Mouse (Mus musculus) heart, adult 2 months (tissue): Measurements from ENCODE around the gene Mvd. TPM values are rescaled to one million over a fixed set of nuclear protein-coding genes. Genes with fewer than 3 reads are reported as not detected.

Source experiments
- DNase-seq, 2 experiments: peaks; one replicate each; pipeline ENCODE4 v3.0.0; 2021
- H3K27ac ChIP-seq: fragments of 200-600 bp; 2 replicates; pipeline ENCODE4 v1.8.1; 2022
- H3K27me3 ChIP-seq: fragments of 200-500 bp; 2 replicates; pipeline ENCODE4 v1.6.1; 2012; ENCODE audit warnings: mild to moderate bottlenecking, low read length, inconsistent platforms, mixed read lengths; ENCODE audit not compliant: control insufficient read depth, insufficient read depth
- H3K36me3 ChIP-seq: fragments of 200-500 bp; 2 replicates; pipeline ENCODE4 v1.6.1; 2012; ENCODE audit warnings: low read length, inconsistent platforms; ENCODE audit not compliant: control insufficient read depth, insufficient read depth
- H3K4me1 ChIP-seq: fragments of 200-500 bp; 2 replicates; pipeline ENCODE4 v1.6.1; 2011; ENCODE audit warnings: low read length; ENCODE audit not compliant: control insufficient read depth, insufficient read depth
- H3K4me3 ChIP-seq: fragments of 200-600 bp; 2 replicates; pipeline ENCODE4 v1.8.1; 2022
- H3K79me2 ChIP-seq: fragments of 200-500 bp; replicated peaks from 2 replicates; pipeline ENCODE4 v1.6.1; 2012; ENCODE audit warnings: mild to moderate bottlenecking, inconsistent platforms, low read length, moderate library complexity, mixed read lengths; ENCODE audit not compliant: control insufficient read depth, insufficient read depth
- H3K9ac ChIP-seq: fragments of 200-500 bp; 2 replicates; pipeline ENCODE4 v1.6.1; 2012; ENCODE audit warnings: low read depth, mild to moderate bottlenecking, control low read depth, inconsistent platforms, low read length, mixed read lengths
- CTCF ChIP-seq: fragments of 200-600 bp; IDR thresholded peaks from 2 replicates; pipeline ENCODE4 v1.8.1; 2022; ENCODE audit warnings: antibody characterized with exemption, mild to moderate bottlenecking, moderate library complexity
- EP300 ChIP-seq: fragments of 200-500 bp; IDR thresholded peaks from 2 replicates; pipeline ENCODE4 v1.6.1; 2011; ENCODE audit warnings: low read depth, low read length, control low read depth; ENCODE audit not compliant: insufficient read depth
- POLR2A ChIP-seq: fragments of 200-500 bp; IDR thresholded peaks from 2 replicates; pipeline ENCODE4 v1.6.1; 2011; ENCODE audit warnings: mild to moderate bottlenecking, low read depth, low read length, control low read depth; ENCODE audit not compliant: insufficient read depth
- WGBS: fragments of 180-500 bp; shearing (Covaris S2); methylation state at CpG from one replicate; pipeline ENCODE4 v1.1.7; 2018; 5-methylcytosine and 5-hydroxymethylcytosine counted together
- intact Hi-C: fragments of 180-260 bp; cut with DNase I; formaldehyde crosslinking; loops from one replicate; pipeline ENCODE4 v1.15.1; 2025
- polyA plus RNA-seq: library from polyadenylated mRNA; depleted of rRNA; stranded (reverse); fragments of >200 nt; gene quantifications from 2 replicates; pipeline ENCODE4 v1.2.3, GENCODE M21; 2012
- total RNA-seq, 2 experiments: library from RNA; stranded (reverse); gene quantifications; 2 replicates each; pipeline ENCODE4 v1.2.3; 2021

The Mvd gene
- total and polyA plus RNA-seq, 3 experiments, result 4.0 to 8.5 (median 5.6) TPM

- Histone ChIP-seq H3K4me3 (no peak overlapping the region), H3K27me3 (no peaks in the 10 kb centered on the region), H3K79me2 (no peaks in the 10 kb centered on the region), H3K4me1 (peaks cover 4% of the 10 kb centered on the region; the same call in 1 of the 2 replicates), H3K9ac (no peak overlapping the region), H3K27ac (no peak overlapping the region; the same call in 1 of the 2 replicates), H3K36me3 (no peaks in the 10 kb centered on the region)
- 80% methylated on average over 10 of the region's 10 CpGs for WGBS
- TF ChIP-seq EP300 (no peak), CTCF (no peak), POLR2A (0 out of 2 replicates have a peak, but pooled peaks have one; percentile 6)
- intact Hi-C loops, result no loop called here
- DNase-seq, result peak in 1 of 2 experiments; percentile 65
Measured at GRCm38 (mm10) chr8:122430058-122430636, 13.1 kb downstream of the Mvd start.

GRCm38 (mm10) chr8:122428163-122428562 is 15.1 kb downstream of the Mvd start:
- 87% methylated on average over 9 of the region's 9 CpGs for WGBS
- no peaks in the 10 kb centered on the region for H3K36me3 ChIP-seq
- intact Hi-C loops, result no loop called here
- no peaks in the 10 kb centered on the region for H3K79me2 ChIP-seq
- H3K4me1 ChIP-seq, result peaks cover 6% of the 10 kb centered on the region
- no peak for DNase-seq
- no peaks in the 10 kb centered on the region for H3K27me3 ChIP-seq
- H3K4me3 ChIP-seq, result no peak overlapping the region
- no peak overlapping the region for H3K9ac ChIP-seq
- no peak overlapping the region for H3K27ac ChIP-seq
- TF ChIP-seq POLR2A (no peak), EP300 (no peak), CTCF (no peak)

GRCm38 (mm10) chr8:122427607-122428006 is 15.6 kb downstream of the Mvd start:
- H3K4me3 ChIP-seq, result no peak overlapping the region
- no peak overlapping the region for H3K9ac ChIP-seq
- TF ChIP-seq CTCF (no peak), POLR2A (no peak), EP300 (no peak)
- no peaks in the 10 kb centered on the region for H3K36me3 ChIP-seq
- no peak overlapping the region for H3K27ac ChIP-seq
- intact Hi-C loops, result no loop called here
- no peaks in the 10 kb centered on the region for H3K27me3 ChIP-seq
- WGBS, result 90% methylated on average over 7 of the region's 7 CpGs
- H3K79me2 ChIP-seq, result no peaks in the 10 kb centered on the region
- H3K4me1 ChIP-seq, result peaks cover 4% of the 10 kb centered on the region
- DNase-seq, result no peak

- H3K4me1 ChIP-seq, result peaks cover 2% of the 10 kb centered on the region
- no peak for TF ChIP-seq CTCF
- no peak for TF ChIP-seq POLR2A
- TF ChIP-seq EP300, result no peak
- DNase-seq, result peak in 1 of 2 experiments; percentile 17
- intact Hi-C loops, result no loop called here
- H3K27ac ChIP-seq, result no peak overlapping the region
- H3K36me3 ChIP-seq, result no peaks in the 10 kb centered on the region
- WGBS, result 62% methylated on average over 9 of the region's 9 CpGs
- no peaks in the 10 kb centered on the region for H3K79me2 ChIP-seq
- no peak overlapping the region for H3K4me3 ChIP-seq
- H3K9ac ChIP-seq, result no peak overlapping the region
- H3K27me3 ChIP-seq, result no peaks in the 10 kb centered on the region
Measured at GRCm38 (mm10) chr8:122426145-122426544, 17.1 kb downstream of the Mvd start.

- Histone ChIP-seq H3K9ac (no peak overlapping the region), H3K36me3 (no peaks in the 10 kb centered on the region), H3K4me1 (peaks cover 2% of the 10 kb centered on the region), H3K27ac (peak overlapping the region; percentile 28), H3K4me3 (no peak overlapping the region), H3K27me3 (no peaks in the 10 kb centered on the region), H3K79me2 (no peaks in the 10 kb centered on the region)
- WGBS, result 16% methylated on average over 5 of the region's 5 CpGs
- intact Hi-C loops, result no loop called here
- DNase-seq, result peak; percentile 63 to 71
- TF ChIP-seq POLR2A (0 out of 2 replicates have a peak, but pooled peaks have one; percentile 15), EP300 (no peak)
Measured at GRCm38 (mm10) chr8:122423659-122424058, 19.6 kb downstream of the Mvd start.

- no peaks in the 10 kb centered on the region for H3K27me3 ChIP-seq
- H3K4me3 ChIP-seq, result no peak overlapping the region
- H3K4me1 ChIP-seq, result peaks cover 2% of the 10 kb centered on the region
- H3K79me2 ChIP-seq, result no peaks in the 10 kb centered on the region
- intact Hi-C loops, result no loop called here
- 86% methylated on average over 24 of the region's 24 CpGs for WGBS
- no peak overlapping the region; the same call in 1 of the 2 replicates for H3K27ac ChIP-seq
- no peak for TF ChIP-seq POLR2A
- no peak for TF ChIP-seq CTCF
- TF ChIP-seq EP300, result no peak
- DNase-seq, result no peak
- no peaks in the 10 kb centered on the region for H3K36me3 ChIP-seq
- H3K9ac ChIP-seq, result no peak overlapping the region
Measured at GRCm38 (mm10) chr8:122423217-122423616, 20.0 kb downstream of the Mvd start.
